Mouse (Mus musculus) common myeloid progenitor, adult 5-6 weeks (primary cell): Measurements from ENCODE around the gene Naglu. TPM values are rescaled to one million over a fixed set of nuclear protein-coding genes. Genes with fewer than 3 reads are reported as not detected.
A peak's percentile ranks its signal among the peaks of the same experiment; 100 is the strongest.

Experiments
- ATAC-seq: replicated peaks from 2 replicates; pipeline ENCODE4 v1.8.0; 2016; ENCODE audit warnings: low read depth, mild to moderate bottlenecking, moderate TSS enrichment, inconsistent platforms; ENCODE audit not compliant: poor library complexity, severe bottlenecking
- total RNA-seq: library from RNA; stranded (forward); fragments of 200-1000, 187-1606 nt; gene quantifications from 2 replicates; pipeline ENCODE4 v1.2.3, GENCODE M21; 2017

Naglu gene
- total RNA-seq, 1 experiment from 2014 or later, result 8.3 TPM

DNA sequence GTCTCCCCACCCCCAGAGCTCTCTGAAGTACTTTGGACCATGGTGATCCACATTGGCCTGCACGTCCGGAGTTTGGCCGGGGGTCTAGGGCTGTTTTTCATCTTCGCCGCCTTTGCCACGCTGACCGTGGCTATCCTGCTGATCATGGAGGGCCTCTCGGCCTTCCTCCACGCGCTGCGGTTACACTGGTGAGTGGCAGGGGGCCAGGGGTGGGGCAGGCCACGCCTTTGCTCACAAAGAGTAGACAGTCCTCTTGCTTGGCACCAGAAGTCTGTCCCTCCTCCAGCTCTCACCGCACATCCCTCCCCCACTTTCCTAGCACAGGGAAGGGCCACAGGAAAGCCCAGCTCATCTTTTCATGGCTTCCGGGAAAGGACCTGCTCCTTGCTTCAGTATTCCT, 14.4 kb upstream of the Naglu start:
- ATAC-seq, result no peak

DNA sequence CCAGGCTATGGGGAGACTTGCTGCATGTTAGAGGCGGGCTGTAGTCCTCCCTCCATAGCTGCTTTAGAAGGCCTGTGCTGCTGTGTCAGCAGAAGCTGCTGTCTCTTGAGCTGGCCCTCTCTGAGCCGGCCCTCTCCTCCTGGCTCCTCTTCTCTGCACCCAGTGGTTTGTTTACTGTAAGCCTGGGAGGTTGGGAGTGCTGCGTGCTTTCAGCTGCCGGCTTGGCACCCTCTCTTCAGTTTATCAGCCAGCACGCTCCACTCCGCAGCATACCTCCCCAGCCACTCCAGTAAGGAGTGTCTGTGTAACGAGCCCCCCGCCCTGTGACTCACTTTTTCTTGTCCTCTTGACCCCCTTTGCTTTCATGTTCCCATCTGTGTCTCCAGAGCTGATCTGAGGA, 12.9 kb upstream of the Naglu start:
- ATAC-seq, result no peak

DNA sequence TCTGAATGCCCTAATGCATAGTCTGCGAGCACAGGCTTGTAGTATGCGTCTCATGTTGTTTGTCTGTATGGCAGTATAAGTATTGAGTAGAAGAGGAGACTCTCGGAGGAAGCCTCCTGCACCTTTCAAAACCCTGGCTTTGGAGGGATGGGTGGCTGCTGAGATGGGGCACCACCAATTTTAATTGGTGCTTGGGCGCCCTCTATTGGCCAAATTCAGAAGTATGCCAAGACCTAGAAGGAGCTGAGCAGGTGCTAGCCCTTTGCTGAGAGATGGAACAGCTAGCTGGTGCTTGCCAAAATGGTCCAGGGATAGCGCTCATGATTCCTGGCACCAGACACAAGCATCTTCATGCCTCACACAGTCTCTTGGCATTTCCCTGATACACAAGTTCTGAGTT, 12.0 kb upstream of the Naglu start:
- ATAC-seq, result peak; percentile 67

DNA sequence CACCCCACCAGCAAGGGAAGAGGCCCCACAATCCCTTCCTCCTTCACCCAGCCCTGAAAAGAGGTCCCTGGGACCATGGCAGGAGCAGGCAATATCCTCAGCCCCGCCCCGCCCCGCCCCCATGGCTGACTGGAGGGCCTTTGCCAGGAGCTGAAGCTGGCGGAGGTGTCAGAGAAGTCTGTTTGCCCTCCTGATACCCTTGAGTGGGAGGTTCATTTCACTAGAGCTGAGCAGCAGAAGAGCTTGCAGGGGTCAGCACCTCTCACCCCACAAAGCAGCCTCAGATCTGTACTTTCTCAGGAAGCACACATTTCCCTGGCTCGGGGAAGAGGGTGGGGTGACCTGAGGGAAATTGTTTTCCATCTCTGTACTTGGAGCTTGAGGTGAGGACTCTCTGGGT, 11.1 kb upstream of the Naglu start:
- no peak for ATAC-seq

DNA sequence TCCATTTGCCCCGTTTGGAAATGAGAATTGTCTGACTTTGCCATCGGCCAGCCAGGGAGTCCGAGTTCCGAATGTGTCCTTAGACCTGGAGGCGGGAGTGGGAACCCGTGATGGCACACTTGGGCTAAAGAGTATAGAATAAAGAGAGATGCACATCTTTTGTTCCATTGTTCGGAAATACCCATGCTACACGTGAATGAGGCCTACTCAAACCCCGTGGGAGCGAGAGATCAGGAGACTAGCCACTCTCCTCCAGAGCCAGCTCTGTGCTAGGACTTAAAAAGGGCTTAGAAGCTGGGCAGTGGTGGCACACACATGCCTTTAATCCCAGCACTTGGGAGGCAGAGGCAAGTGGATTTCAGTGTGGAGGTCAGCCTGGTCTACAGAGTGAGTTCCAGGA, 10.3 kb upstream of the Naglu start:
- ATAC-seq, result no peak

DNA sequence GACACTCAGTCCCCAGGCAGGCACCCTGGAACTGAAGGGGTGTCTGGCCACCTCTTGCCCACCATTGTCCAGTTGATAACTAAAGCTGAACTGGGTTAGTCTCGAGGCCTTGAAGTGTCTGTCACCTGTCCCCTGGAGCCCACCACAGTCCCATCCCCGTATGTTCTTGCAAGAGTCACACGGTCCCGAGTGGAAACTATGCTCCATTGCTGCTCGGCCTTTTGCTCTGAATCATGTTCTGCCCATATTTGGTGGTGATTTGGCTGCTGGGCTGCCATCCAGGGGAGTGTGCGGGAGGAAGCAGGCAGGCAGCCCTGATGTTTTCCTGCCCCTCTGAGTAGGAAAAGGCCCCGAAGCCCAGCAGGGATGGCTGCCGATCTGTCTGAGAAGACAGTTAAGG, 9.7 kb upstream of the Naglu start:
- ATAC-seq, result no peak

DNA sequence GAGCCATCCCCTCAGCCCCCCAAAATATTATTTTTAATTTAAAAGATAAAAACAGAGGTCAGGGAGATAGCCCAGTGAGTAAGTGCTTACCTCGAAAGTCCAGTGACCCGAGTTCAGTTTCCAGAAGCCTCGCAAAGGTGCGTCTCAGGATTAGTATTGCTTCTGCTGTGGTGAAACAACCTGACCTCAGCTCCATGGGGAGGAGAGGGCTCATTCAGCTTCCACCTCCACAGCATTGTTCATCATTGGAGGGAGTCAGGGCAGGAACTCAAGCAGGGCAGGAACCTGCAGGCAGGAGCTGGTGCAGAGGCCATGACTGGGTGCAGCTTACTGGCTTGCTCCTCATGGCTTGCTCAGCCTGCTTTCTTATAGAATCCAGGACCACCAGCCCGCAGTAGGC, 8.8 kb upstream of the Naglu start:
- no peak for ATAC-seq

DNA sequence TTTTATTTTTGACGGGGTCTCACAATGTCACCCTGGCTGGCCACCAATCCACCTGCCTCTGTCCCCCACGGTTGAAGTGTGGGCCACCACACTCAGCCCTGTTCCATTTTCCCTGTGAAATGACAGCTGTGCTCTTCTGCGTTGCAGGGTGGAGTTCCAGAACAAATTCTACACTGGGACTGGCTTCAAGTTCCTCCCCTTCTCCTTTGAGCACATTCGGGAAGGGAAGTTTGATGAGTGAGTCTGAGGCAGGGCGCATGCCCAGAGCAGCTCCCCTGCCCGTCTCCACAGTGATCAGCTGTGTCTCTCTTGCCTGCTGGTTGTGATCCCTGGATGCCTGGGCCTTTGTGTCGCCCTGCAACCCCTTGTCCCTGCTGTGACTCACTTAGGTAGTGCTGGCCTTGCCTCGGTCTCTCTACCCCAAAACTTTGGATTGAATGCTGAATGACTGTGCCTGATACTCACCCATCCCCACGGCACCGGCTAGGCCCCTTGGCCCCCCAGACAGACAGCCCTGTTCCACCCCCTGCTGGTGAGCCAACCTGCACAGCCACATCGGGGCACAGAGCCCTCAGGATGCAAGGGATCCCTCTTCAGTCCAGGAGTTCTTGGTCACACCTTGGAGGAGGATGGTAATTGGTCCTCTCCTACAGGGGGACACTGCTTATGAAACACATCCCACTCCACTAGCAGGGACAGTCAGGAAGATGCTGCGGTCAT, 7.5 kb upstream of the Naglu start:
- ATAC-seq, result no peak

DNA sequence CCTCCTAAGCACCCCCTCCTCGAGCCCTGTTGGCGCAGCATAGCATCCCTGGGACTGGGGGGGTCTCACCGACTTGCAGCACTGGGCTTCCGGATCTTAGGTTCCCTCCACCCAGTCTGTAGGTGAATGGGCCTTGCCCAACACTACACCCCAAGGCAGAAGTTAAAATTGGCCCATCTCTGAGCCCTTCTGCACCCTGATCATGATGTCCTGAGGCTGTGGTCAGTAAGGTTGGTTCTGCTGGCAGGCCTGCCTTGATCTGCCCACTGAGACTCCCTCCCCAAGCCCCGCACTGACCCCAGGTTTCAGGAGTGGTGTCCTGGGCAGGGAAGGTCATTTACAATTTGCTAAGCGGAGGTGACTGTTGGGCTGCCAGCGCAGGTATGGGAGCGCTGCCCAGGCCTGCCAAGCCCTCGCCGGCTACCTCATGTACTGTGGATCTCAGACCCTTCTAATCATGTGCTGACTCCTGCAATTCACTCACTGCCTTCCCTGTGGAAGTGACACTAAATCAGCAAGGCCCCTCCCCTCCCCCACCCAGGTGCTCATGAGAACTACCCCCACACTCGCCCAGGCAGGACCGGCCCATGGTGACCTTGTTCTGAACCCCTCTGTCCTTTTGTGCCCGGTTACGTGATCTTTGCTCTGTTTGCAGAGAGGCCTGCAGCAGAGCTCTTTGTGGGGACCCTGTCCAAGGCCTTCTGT, 6.7 kb upstream of the Naglu start:
- ATAC-seq, result no peak; the same call in 1 of the 2 replicates

DNA sequence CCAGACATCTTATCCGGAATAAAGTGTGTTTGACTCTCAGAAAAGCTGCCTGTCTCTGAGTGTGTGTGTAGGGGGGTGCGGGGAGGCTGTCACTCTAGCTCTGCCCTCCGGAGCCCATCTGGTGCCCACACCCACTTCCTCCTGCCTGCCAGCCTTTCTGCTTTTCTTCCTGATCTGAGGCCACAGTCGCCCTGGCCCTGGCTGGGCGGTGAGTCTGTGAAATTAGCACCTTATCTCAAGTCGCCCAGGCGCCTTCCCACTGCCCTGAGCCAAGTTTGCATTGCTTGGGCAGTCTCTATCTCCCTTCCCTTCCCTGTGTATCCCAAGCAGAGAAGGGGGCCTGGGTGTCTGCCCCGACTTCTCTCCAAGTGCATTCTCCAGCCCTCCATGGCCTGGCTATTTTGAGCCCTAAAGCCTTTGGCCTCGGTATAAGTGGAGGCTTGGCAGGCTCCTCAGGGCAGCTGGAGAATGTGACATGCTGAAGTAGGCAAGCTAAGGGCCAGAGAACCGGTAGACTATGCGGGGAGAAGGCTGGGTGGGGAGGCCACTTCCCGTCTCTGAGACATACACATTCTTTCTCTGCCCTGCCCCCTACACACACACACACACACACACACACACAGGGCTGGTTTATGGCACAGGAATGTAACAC, 6.0 kb upstream of the Naglu start:
- ATAC-seq, result peak; percentile 93

DNA sequence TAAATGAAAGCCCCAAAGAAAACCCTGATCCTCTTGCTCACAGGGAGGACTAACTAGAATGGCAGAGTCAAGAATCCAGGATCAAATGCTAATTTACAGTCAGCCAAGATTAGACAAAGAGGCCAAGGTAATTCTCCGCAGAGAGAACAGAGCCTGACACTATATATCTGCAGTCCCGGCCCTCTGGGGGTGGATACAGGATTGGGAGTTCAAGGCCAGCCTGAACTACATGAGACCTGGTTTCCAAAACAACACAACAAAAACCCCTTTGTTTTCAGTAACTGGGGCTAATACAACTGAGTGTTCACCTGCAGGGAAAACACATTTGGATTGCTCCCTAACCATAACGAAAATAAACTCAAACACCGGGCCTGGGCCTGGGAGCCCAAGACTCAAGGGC, 5.3 kb upstream of the Naglu start:
- no peak for ATAC-seq

DNA sequence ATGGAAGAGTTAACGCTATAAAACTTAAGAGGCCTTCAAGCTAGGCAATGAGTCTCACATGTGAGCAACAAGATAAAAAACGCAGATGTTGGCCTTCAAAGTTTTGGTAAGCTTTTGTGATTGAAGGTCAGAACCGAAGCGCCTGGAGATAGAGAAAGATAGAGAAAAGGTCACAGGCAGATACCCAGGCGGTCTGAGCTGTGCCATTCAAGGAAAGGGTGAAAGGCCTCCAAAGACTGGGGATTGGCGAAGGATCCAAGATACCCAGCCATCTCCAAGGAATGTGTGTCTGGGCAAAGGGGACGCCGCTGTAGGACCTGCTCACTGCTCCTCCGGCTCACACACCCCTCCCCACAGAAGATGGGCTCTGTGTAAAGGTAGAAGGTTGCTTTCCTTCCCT, 4.8 kb upstream of the Naglu start:
- no peak for ATAC-seq

DNA sequence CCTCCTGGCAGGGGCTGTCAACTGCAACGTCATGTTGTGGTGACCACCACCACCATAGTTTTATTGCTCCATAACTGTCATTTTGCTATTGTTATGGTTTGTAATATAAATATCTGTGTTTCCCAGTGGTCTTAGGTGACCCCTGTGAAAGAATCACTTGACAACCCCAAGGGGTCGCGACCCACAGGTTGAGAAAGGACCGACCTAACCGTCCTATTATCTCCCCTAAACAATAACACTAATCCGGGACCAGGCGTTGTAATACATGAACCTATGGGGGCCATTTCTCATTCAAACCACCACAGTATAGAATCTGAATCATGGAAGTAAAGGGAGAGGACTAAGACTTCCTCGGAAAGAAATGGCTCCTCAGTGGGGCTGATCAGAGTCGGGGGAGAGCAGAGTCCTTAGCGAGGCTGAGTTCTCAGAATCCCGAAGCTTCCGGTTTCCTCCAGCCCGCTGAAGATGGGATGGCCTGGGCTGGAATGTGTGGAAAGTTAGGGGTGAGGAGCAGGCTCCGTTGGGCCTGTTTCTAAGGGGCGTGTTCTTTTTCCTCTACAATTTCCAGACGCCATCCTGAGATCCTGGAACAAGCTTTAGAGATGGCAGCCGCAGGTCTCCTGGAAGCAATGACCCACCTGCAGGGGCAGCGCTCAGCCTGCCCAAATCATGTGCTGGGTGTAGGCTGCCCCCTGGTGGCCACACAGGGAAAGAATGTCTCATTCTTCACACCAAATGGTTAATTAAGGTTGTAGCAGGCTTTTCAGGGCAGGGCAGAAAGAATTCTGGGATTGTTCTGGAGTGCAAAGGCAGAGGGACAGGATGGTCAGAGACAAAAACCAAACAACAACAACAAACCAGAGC, 3.0 kb upstream of the Naglu start:
- no peak for ATAC-seq

DNA sequence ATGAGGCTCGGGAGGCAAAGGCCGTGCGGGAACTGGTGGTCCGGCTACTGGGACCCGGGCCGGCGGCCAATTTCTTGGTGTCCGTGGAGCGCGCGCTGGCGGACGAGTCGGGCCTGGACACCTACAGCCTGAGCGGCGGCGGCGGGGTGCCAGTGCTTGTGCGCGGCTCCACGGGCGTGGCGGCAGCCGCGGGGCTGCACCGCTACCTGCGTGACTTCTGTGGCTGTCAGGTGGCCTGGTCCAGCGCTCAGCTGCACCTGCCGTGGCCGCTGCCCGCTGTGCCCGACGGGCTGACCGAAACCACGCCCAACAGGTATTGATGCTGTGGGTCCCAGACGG, 346 bp downstream of the Naglu start:
- ATAC-seq, result no peak

DNA sequence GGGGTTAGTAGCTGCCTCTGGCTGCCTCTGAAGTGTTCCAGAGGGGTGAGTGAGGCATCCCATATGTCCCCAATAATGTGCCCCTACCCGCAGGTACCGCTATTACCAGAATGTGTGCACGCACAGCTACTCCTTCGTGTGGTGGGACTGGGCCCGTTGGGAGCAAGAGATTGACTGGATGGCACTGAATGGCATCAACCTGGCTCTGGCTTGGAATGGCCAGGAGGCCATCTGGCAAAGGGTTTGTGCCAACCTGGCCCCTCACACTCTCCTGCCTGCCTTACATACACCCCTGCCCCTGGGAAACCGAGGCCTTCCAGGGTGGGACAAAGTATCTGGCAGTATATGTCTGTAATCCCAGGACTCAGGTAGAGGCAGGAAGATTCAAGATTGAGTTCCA, 1.2 kb downstream of the Naglu start:
- ATAC-seq, result no peak

DNA sequence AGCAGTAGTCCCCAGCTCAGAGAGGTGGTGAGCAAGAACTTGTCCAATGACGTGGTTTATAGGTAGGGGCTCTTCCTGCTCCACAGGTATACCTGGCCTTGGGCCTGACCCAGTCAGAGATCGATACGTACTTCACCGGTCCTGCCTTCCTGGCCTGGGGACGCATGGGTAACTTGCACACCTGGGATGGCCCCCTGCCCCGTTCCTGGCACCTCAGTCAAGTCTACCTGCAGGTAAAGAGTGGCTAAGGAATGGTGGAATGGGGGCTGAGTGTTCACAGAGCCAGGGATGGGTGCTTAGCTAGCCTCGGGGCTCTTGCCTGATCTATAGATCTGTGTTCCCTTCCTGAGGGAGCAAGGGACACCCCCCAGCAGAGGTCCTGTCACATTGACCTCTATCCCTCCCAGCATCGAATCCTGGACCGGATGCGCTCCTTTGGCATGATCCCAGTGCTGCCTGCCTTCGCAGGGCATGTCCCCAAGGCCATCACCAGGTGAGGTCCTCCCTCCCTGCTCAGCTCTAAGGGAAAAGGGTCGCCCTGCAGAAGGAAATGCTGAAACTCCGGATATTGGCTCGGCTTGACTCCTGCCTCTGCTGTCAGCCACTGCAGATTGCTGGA, 2.1 kb downstream of the Naglu start:
- no peak for ATAC-seq

DNA sequence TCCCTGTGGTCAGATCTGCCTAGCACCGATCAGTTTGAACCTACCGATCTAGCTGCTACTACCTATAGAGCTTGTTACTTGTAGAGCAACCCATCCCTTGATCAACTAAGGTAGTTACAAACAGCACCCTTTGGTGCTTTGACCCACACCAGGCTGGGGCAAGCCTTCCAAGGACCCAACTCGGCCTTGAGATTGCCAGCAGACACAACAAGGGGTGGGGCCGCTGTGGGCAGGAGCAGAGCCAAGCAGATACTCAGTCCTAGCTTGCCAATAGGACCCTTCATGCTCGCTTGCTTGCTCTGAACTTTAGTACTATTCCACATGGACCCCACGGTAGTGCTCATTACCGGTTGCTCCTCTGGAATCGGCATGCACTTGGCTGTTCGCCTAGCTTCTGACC, 8.3 kb downstream of the Naglu start, which contains the start of gene Hsd17b1:
TSS of gene Hsd17b1 (plus strand) at position 291 of the 400 bp plus-strand sequence.
- no peak for ATAC-seq

DNA sequence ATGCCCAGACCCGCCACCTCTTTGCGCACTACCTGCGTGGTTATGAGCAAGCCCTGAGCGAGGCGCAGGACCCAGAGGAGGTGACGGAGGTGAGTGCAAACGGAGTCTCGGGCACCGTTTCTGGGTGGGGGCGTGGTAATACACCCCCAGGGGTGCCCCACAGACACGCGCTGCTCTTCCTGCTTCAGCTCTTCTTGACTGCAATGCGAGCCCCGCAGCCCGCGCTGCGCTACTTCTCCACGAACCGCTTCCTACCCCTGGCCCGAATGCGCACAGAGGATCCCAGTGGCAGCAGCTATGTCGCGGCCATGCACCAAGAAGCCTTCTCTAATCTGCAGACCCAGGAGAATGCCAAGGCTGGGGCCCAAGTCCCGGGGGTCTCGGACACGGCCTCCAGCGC, 9.9 kb downstream of the Naglu start:
- peak; percentile 19; the same call in 1 of the 2 replicates for ATAC-seq

DNA sequence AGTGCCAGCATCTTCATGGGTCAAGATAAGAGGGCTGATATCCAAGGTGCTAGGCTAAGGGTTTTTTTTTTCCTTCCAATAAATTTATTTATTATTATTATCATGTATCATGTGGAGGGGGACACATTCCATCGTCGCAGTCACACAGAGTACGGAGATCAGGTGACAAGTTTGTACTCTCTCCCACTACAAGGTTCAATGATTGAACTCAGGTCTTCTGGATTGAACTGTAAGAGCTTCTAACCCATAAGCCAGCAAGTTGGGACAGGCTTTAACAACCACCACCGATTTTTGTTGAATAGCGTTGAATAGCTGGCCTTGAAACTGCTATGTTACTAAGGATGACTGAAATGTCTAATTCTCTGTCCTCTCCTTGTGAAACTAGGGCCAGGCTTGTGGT, 10.6 kb downstream of the Naglu start:
- ATAC-seq, result no peak

DNA sequence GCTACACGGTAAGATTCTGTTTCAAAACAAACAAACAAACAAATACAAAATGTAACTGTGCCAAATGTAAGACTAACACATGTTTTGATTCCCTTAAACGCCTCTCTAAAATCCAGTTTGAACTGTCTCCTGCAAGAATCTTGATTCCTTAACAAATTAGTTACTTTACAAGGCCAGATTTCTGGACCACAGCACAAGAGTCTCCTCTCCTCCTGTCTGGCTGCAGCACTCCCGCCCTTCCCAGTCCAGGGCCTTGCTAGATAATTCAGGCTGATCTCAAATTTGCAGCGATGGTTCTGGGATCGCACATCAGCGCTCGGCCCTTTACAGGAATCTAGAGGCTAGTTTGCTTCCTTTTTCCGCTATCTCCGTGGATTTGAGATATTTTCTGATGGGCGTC, 11.8 kb downstream of the Naglu start:
- no peak for ATAC-seq
